Mouse (Mus musculus) bone marrow macrophage, adult 2 months (primary cell): ENCODE data around the gene Zfp91.

Experiments
- CTCF ChIP-seq: IDR thresholded peaks from 2 replicates; pipeline ENCODE4 v1.5.1; 2012; ENCODE audit warnings: low read depth, mild to moderate bottlenecking, low read length, moderate library complexity
- POLR2A ChIP-seq: IDR thresholded peaks from 2 replicates; pipeline ENCODE4 v1.6.1; 2012; ENCODE audit warnings: mild to moderate bottlenecking, low read depth, low read length, borderline replicate concordance

- TF ChIP-seq CTCF (no peak), POLR2A (no peak)
Observed at GRCm38 (mm10) chr19:12800621-12801020, 4.7 kb upstream of the Zfp91 start.
